Mouse (Mus musculus): ENCODE results near the gene Pld2. TPM values are rescaled to one million over a fixed set of nuclear protein-coding genes. Genes with fewer than 3 reads are reported as not detected.
A peak's percentile ranks its signal among the peaks of the same experiment; 100 is the strongest.

Pld2 gene
- polyA plus RNA-seq (2014; fragmentation: Nextera tagmentation; extraction: Ambion mirVana), result 2.7 and 3.4 TPM in 2 replicates

- DNase-seq (ENCODE audit: low spot score), result peak; percentile 91
- under 1% methylated on average over 63 of the region's 65 CpGs for WGBS
- Histone ChIP-seq H3K36me3 (ENCODE audit: control insufficient read depth, insufficient read depth, low read length) (no peaks in the 10 kb centered on the region), H3K4me2 (peak within 1 kb of the TSS; percentile 88), H3K9me3 (ENCODE audit: control insufficient read depth, low read length) (no peaks in the 10 kb centered on the region), H3K27ac (ENCODE audit: low read depth, low read length) (no peak within 1 kb of the TSS), H3K4me1 (replicated peaks; ENCODE audit: control insufficient read depth, insufficient read depth, low read length) (peaks cover 4% of the 10 kb centered on the region), H3K4me3 (ENCODE audit: low read depth, low read length) (peak within 1 kb of the TSS; percentile 58), H3K27me3 (replicated peaks; ENCODE audit: control insufficient read depth, insufficient read depth, low read length) (peaks cover 32% of the 10 kb centered on the region), H3K9ac (ENCODE audit: low read depth, low read length) (peak within 1 kb of the TSS; percentile 48)
- ATAC-seq (replicated peaks; ENCODE audit: low FRiP score), result peak; percentile 90
Observed at GRCm38 (mm10) chr11:70539877-70540587, at the start of gene Pld2. Gene Pld2, plus strand, starts transcription at chr11:70540064.

- H3K4me2 ChIP-seq, result no peak overlapping the region
- H3K27ac ChIP-seq (ENCODE audit: low read depth, low read length), result no peak overlapping the region
- no peaks in the 10 kb centered on the region for H3K27me3 ChIP-seq (replicated peaks; ENCODE audit: control insufficient read depth, insufficient read depth, low read length)
- no peaks in the 10 kb centered on the region for H3K9me3 ChIP-seq (ENCODE audit: control insufficient read depth, low read length)
- H3K9ac ChIP-seq (ENCODE audit: low read depth, low read length), result no peak overlapping the region
- H3K36me3 ChIP-seq (ENCODE audit: control insufficient read depth, insufficient read depth, low read length), result no peaks in the 10 kb centered on the region
- DNase-seq (ENCODE audit: low spot score), result no peak
- no peak overlapping the region for H3K4me3 ChIP-seq (ENCODE audit: low read depth, low read length)
- peaks cover 3% of the 10 kb centered on the region for H3K4me1 ChIP-seq (replicated peaks; ENCODE audit: control insufficient read depth, insufficient read depth, low read length)
- no peak for ATAC-seq (replicated peaks; ENCODE audit: low FRiP score)
- WGBS, result 73% methylated on average over 14 of the region's 14 CpGs
Observed at GRCm38 (mm10) chr11:70499566-70500475, 40.0 kb upstream of the Pld2 start.

- no peak overlapping the region for H3K27ac ChIP-seq (ENCODE audit: low read depth, low read length)
- no peaks in the 10 kb centered on the region for H3K27me3 ChIP-seq (replicated peaks; ENCODE audit: control insufficient read depth, insufficient read depth, low read length)
- H3K9me3 ChIP-seq (ENCODE audit: control insufficient read depth, low read length), result no peaks in the 10 kb centered on the region
- no peak overlapping the region for H3K4me2 ChIP-seq
- no peak overlapping the region for H3K4me3 ChIP-seq (ENCODE audit: low read depth, low read length)
- 96% methylated on average over 1 of the region's 1 CpGs for WGBS
- DNase-seq (ENCODE audit: low spot score) (no peak), ATAC-seq (replicated peaks; ENCODE audit: low FRiP score) (no peak)
- no peaks in the 10 kb centered on the region for H3K36me3 ChIP-seq (ENCODE audit: control insufficient read depth, insufficient read depth, low read length)
- no peak overlapping the region for H3K9ac ChIP-seq (ENCODE audit: low read depth, low read length)
- peaks cover 8% of the 10 kb centered on the region for H3K4me1 ChIP-seq (replicated peaks; ENCODE audit: control insufficient read depth, insufficient read depth, low read length)
Observed at GRCm38 (mm10) chr11:70500476-70500812, 39.4 kb upstream of the Pld2 start.

- Histone ChIP-seq H3K9me3 (ENCODE audit: control insufficient read depth, low read length) (no peaks in the 10 kb centered on the region), H3K36me3 (ENCODE audit: control insufficient read depth, insufficient read depth, low read length) (no peaks in the 10 kb centered on the region), H3K4me1 (replicated peaks; ENCODE audit: control insufficient read depth, insufficient read depth, low read length) (peaks cover 8% of the 10 kb centered on the region), H3K9ac (ENCODE audit: low read depth, low read length) (no peak overlapping the region), H3K4me2 (no peak overlapping the region), H3K27ac (ENCODE audit: low read depth, low read length) (no peak overlapping the region), H3K27me3 (replicated peaks; ENCODE audit: control insufficient read depth, insufficient read depth, low read length) (no peaks in the 10 kb centered on the region), H3K4me3 (ENCODE audit: low read depth, low read length) (no peak overlapping the region)
- DNase-seq (ENCODE audit: low spot score), result no peak
- 54% methylated on average over 3 of the region's 3 CpGs for WGBS
- no peak for ATAC-seq (replicated peaks; ENCODE audit: low FRiP score)
Observed at GRCm38 (mm10) chr11:70502018-70502417, 37.8 kb upstream of the Pld2 start.

- WGBS, result 36% methylated on average over 9 of the region's 9 CpGs
- Histone ChIP-seq H3K4me2 (peak within 1 kb of the TSS; percentile 10; the same call in 1 of the 2 replicates), H3K4me1 (replicated peaks; ENCODE audit: control insufficient read depth, insufficient read depth, low read length) (peaks cover 8% of the 10 kb centered on the region), H3K27me3 (replicated peaks; ENCODE audit: control insufficient read depth, insufficient read depth, low read length) (no peaks in the 10 kb centered on the region), H3K36me3 (ENCODE audit: control insufficient read depth, insufficient read depth, low read length) (no peaks in the 10 kb centered on the region), H3K4me3 (ENCODE audit: low read depth, low read length) (no peak within 1 kb of the TSS; the same call in 1 of the 2 replicates), H3K9ac (ENCODE audit: low read depth, low read length) (no peak within 1 kb of the TSS), H3K27ac (ENCODE audit: low read depth, low read length) (no peak within 1 kb of the TSS), H3K9me3 (ENCODE audit: control insufficient read depth, low read length) (no peaks in the 10 kb centered on the region)
- ATAC-seq (replicated peaks; ENCODE audit: low FRiP score) (no peak), DNase-seq (ENCODE audit: low spot score) (no peak)
Observed at GRCm38 (mm10) chr11:70504970-70505369, 34.9 kb upstream of the Pld2 start, which contains the start of gene Tm4sf5. Gene Tm4sf5, plus strand, starts transcription at chr11:70505244.

GRCm38 (mm10) chr11:70506385-70506784 is 33.5 kb upstream of the Pld2 start:
- Histone ChIP-seq H3K27ac (ENCODE audit: low read depth, low read length) (no peak overlapping the region), H3K4me3 (ENCODE audit: low read depth, low read length) (no peak overlapping the region), H3K4me2 (peak overlapping the region; percentile 36; the same call in 1 of the 2 replicates), H3K27me3 (replicated peaks; ENCODE audit: control insufficient read depth, insufficient read depth, low read length) (no peaks in the 10 kb centered on the region), H3K9me3 (ENCODE audit: control insufficient read depth, low read length) (no peaks in the 10 kb centered on the region), H3K9ac (ENCODE audit: low read depth, low read length) (no peak overlapping the region), H3K4me1 (replicated peaks; ENCODE audit: control insufficient read depth, insufficient read depth, low read length) (peaks cover 10% of the 10 kb centered on the region), H3K36me3 (ENCODE audit: control insufficient read depth, insufficient read depth, low read length) (no peaks in the 10 kb centered on the region)
- 23% methylated on average over 4 of the region's 4 CpGs for WGBS
- DNase-seq (ENCODE audit: low spot score) (peak; percentile 51), ATAC-seq (replicated peaks; ENCODE audit: low FRiP score) (no peak)

- no peak for ATAC-seq (replicated peaks; ENCODE audit: low FRiP score)
- no peak overlapping the region for H3K4me3 ChIP-seq (ENCODE audit: low read depth, low read length)
- no peaks in the 10 kb centered on the region for H3K9me3 ChIP-seq (ENCODE audit: control insufficient read depth, low read length)
- no peak overlapping the region for H3K27ac ChIP-seq (ENCODE audit: low read depth, low read length)
- H3K36me3 ChIP-seq (ENCODE audit: control insufficient read depth, insufficient read depth, low read length), result no peaks in the 10 kb centered on the region
- no peak overlapping the region for H3K9ac ChIP-seq (ENCODE audit: low read depth, low read length)
- H3K4me1 ChIP-seq (replicated peaks; ENCODE audit: control insufficient read depth, insufficient read depth, low read length), result peaks cover 10% of the 10 kb centered on the region
- no peak for DNase-seq (ENCODE audit: low spot score)
- WGBS, result 72% methylated on average over 7 of the region's 7 CpGs
- no peaks in the 10 kb centered on the region for H3K27me3 ChIP-seq (replicated peaks; ENCODE audit: control insufficient read depth, insufficient read depth, low read length)
- no peak overlapping the region for H3K4me2 ChIP-seq
Observed at GRCm38 (mm10) chr11:70506962-70507515, 32.8 kb upstream of the Pld2 start.

GRCm38 (mm10) chr11:70509753-70510564 is 29.9 kb upstream of the Pld2 start:
- Histone ChIP-seq H3K4me2 (peak overlapping the region; percentile 11; the same call in 1 of the 2 replicates), H3K27ac (ENCODE audit: low read depth, low read length) (no peak overlapping the region), H3K4me3 (ENCODE audit: low read depth, low read length) (no peak overlapping the region), H3K36me3 (ENCODE audit: control insufficient read depth, insufficient read depth, low read length) (no peaks in the 10 kb centered on the region), H3K4me1 (replicated peaks; ENCODE audit: control insufficient read depth, insufficient read depth, low read length) (peaks cover 6% of the 10 kb centered on the region), H3K9ac (ENCODE audit: low read depth, low read length) (no peak overlapping the region), H3K27me3 (replicated peaks; ENCODE audit: control insufficient read depth, insufficient read depth, low read length) (no peaks in the 10 kb centered on the region), H3K9me3 (ENCODE audit: control insufficient read depth, low read length) (no peaks in the 10 kb centered on the region)
- ATAC-seq (replicated peaks; ENCODE audit: low FRiP score), result no peak
- WGBS, result 10% methylated on average over 19 of the region's 19 CpGs
- peak; percentile 49 for DNase-seq (ENCODE audit: low spot score)

Data from liver, embryonic 11.5 days (tissue).